Mouse (Mus musculus): ENCODE data around the gene Ccdc15. TPM values are rescaled to one million over a fixed set of nuclear protein-coding genes. Genes with fewer than 3 reads are reported as not detected.
A peak's percentile ranks its signal among the peaks of the same experiment; 100 is the strongest.

The Ccdc15 gene
- polyA plus RNA-seq (2011; ENCODE audit: insufficient read depth, insufficient read length, low read depth, missing spikeins), result 18.6 and 19.5 TPM in 2 replicates

- no peaks in the 10 kb centered on the region for H3K9me3 ChIP-seq (replicated peaks; ENCODE audit: control insufficient read depth, insufficient read depth, low read length, poor library complexity, severe bottlenecking)
Measured at GRCm38 (mm10) chr9:37347988-37348642, at the start of gene Ccdc15. Gene Ccdc15 (minus strand): TSS chr9:37348432.

GRCm38 (mm10) chr9:37393482-37394131, 45.4 kb upstream of the Ccdc15 start:
- Histone ChIP-seq H3K9ac (ENCODE audit: low read depth, poor library complexity, severe bottlenecking) (no peak overlapping the region), H3K9me3 (replicated peaks; ENCODE audit: control insufficient read depth, insufficient read depth, low read length, poor library complexity, severe bottlenecking) (peaks cover 5% of the 10 kb centered on the region; the same call in 1 of the 2 replicates), H3K4me1 (ENCODE audit: control insufficient read depth, insufficient read depth, low read length) (no peaks in the 10 kb centered on the region), H3K27me3 (ENCODE audit: control insufficient read depth, insufficient read depth, low read length, poor library complexity, severe bottlenecking) (no peaks in the 10 kb centered on the region), H3K27ac (ENCODE audit: insufficient read depth, low read length) (no peak overlapping the region), H3K4me3 (ENCODE audit: low read depth, low read length) (no peak overlapping the region), H3K36me3 (ENCODE audit: control insufficient read depth, insufficient read depth, low read length, poor library complexity, severe bottlenecking) (no peaks in the 10 kb centered on the region)
- TF ChIP-seq POLR2A (IDR thresholded peaks at IDR 0.05; ENCODE audit: insufficient read depth, low read length), result no peak
- no peak for TF ChIP-seq EP300 (IDR thresholded peaks at IDR 0.05; ENCODE audit: insufficient read depth, low read depth, low read length)
- no peak for TF ChIP-seq CTCF (IDR thresholded peaks at IDR 0.05; ENCODE audit: low read depth, low read length)

More at GRCm38 (mm10) chr9:37347988-37348642, at the start of gene Ccdc15:
- Histone ChIP-seq H3K36me3 (ENCODE audit: control insufficient read depth, insufficient read depth, low read length, poor library complexity, severe bottlenecking) (0 out of 2 replicates have a peak, but pooled peaks cover 2% of the 10 kb centered on the region), H3K27me3 (ENCODE audit: control insufficient read depth, insufficient read depth, low read length, poor library complexity, severe bottlenecking) (no peaks in the 10 kb centered on the region), H3K9ac (ENCODE audit: low read depth, poor library complexity, severe bottlenecking) (peak within 1 kb of the TSS; percentile 91), H3K4me1 (ENCODE audit: control insufficient read depth, insufficient read depth, low read length) (no peaks in the 10 kb centered on the region), H3K27ac (ENCODE audit: insufficient read depth, low read length) (peak within 1 kb of the TSS; percentile 73), H3K4me3 (ENCODE audit: low read depth, low read length) (peak within 1 kb of the TSS; percentile 99)
- TF ChIP-seq POLR2A (IDR thresholded peaks at IDR 0.05; ENCODE audit: insufficient read depth, low read length) (peak; percentile 90), EP300 (IDR thresholded peaks at IDR 0.05; ENCODE audit: insufficient read depth, low read depth, low read length) (peak; percentile 35; the same call in 1 of the 2 replicates), CTCF (IDR thresholded peaks at IDR 0.05; ENCODE audit: low read depth, low read length) (no peak)

- TF ChIP-seq CTCF (IDR thresholded peaks at IDR 0.05; ENCODE audit: low read depth, low read length) (no peak), EP300 (IDR thresholded peaks at IDR 0.05; ENCODE audit: insufficient read depth, low read depth, low read length) (no peak), POLR2A (IDR thresholded peaks at IDR 0.05; ENCODE audit: insufficient read depth, low read length) (no peak)
- Histone ChIP-seq H3K27ac (ENCODE audit: insufficient read depth, low read length) (no peak overlapping the region), H3K27me3 (ENCODE audit: control insufficient read depth, insufficient read depth, low read length, poor library complexity, severe bottlenecking) (no peaks in the 10 kb centered on the region), H3K9ac (ENCODE audit: low read depth, poor library complexity, severe bottlenecking) (no peak overlapping the region), H3K4me3 (ENCODE audit: low read depth, low read length) (no peak overlapping the region), H3K4me1 (ENCODE audit: control insufficient read depth, insufficient read depth, low read length) (no peaks in the 10 kb centered on the region), H3K9me3 (replicated peaks; ENCODE audit: control insufficient read depth, insufficient read depth, low read length, poor library complexity, severe bottlenecking) (peaks cover 5% of the 10 kb centered on the region; the same call in 1 of the 2 replicates), H3K36me3 (ENCODE audit: control insufficient read depth, insufficient read depth, low read length, poor library complexity, severe bottlenecking) (no peaks in the 10 kb centered on the region)
Measured at GRCm38 (mm10) chr9:37392071-37392470, 43.8 kb upstream of the Ccdc15 start.

- Histone ChIP-seq H3K27ac (ENCODE audit: insufficient read depth, low read length) (no peak overlapping the region), H3K9ac (ENCODE audit: low read depth, poor library complexity, severe bottlenecking) (no peak overlapping the region), H3K27me3 (ENCODE audit: control insufficient read depth, insufficient read depth, low read length, poor library complexity, severe bottlenecking) (no peaks in the 10 kb centered on the region), H3K9me3 (replicated peaks; ENCODE audit: control insufficient read depth, insufficient read depth, low read length, poor library complexity, severe bottlenecking) (peaks cover 5% of the 10 kb centered on the region; the same call in 1 of the 2 replicates), H3K36me3 (ENCODE audit: control insufficient read depth, insufficient read depth, low read length, poor library complexity, severe bottlenecking) (no peaks in the 10 kb centered on the region), H3K4me3 (ENCODE audit: low read depth, low read length) (no peak overlapping the region), H3K4me1 (ENCODE audit: control insufficient read depth, insufficient read depth, low read length) (no peaks in the 10 kb centered on the region)
- TF ChIP-seq CTCF (IDR thresholded peaks at IDR 0.05; ENCODE audit: low read depth, low read length), result no peak
- TF ChIP-seq POLR2A (IDR thresholded peaks at IDR 0.05; ENCODE audit: insufficient read depth, low read length), result no peak
- no peak for TF ChIP-seq EP300 (IDR thresholded peaks at IDR 0.05; ENCODE audit: insufficient read depth, low read depth, low read length)
Measured at GRCm38 (mm10) chr9:37390891-37391290, 42.7 kb upstream of the Ccdc15 start.

- H3K4me1 ChIP-seq (ENCODE audit: control insufficient read depth, insufficient read depth, low read length), result peaks cover 2% of the 10 kb centered on the region
- H3K9me3 ChIP-seq (replicated peaks; ENCODE audit: control insufficient read depth, insufficient read depth, low read length, poor library complexity, severe bottlenecking), result no peaks in the 10 kb centered on the region
- H3K27ac ChIP-seq (ENCODE audit: insufficient read depth, low read length), result no peak overlapping the region
- H3K27me3 ChIP-seq (ENCODE audit: control insufficient read depth, insufficient read depth, low read length, poor library complexity, severe bottlenecking), result no peaks in the 10 kb centered on the region
- peak overlapping the region; percentile 33 for H3K4me3 ChIP-seq (ENCODE audit: low read depth, low read length)
- peak overlapping the region; percentile 43 for H3K9ac ChIP-seq (ENCODE audit: low read depth, poor library complexity, severe bottlenecking)
- no peaks in the 10 kb centered on the region for H3K36me3 ChIP-seq (ENCODE audit: control insufficient read depth, insufficient read depth, low read length, poor library complexity, severe bottlenecking)
- TF ChIP-seq EP300 (IDR thresholded peaks at IDR 0.05; ENCODE audit: insufficient read depth, low read depth, low read length), result no peak
- TF ChIP-seq CTCF (IDR thresholded peaks at IDR 0.05; ENCODE audit: low read depth, low read length), result peak; percentile 46
Measured at GRCm38 (mm10) chr9:37384284-37385182, 36.3 kb upstream of the Ccdc15 start.

All from ES-Bruce4 (cell line).